Mouse (Mus musculus) heart, adult 2 months (tissue): Measurements from ENCODE around the gene Tff2.

ENCODE experiments used
- CTCF ChIP-seq: fragments of 200-600 bp; IDR thresholded peaks from 2 replicates; pipeline ENCODE4 v1.8.1; 2022; ENCODE audit warnings: antibody characterized with exemption, mild to moderate bottlenecking, moderate library complexity
- EP300 ChIP-seq: fragments of 200-500 bp; IDR thresholded peaks from 2 replicates; pipeline ENCODE4 v1.6.1; 2011; ENCODE audit warnings: low read depth, low read length, control low read depth; ENCODE audit not compliant: insufficient read depth
- POLR2A ChIP-seq: fragments of 200-500 bp; IDR thresholded peaks from 2 replicates; pipeline ENCODE4 v1.6.1; 2011; ENCODE audit warnings: mild to moderate bottlenecking, low read depth, low read length, control low read depth; ENCODE audit not compliant: insufficient read depth

GRCm38 (mm10) chr17:31094781-31095180 lies 49.3 kb downstream of the Tff2 start:
- no peak for TF ChIP-seq CTCF
- TF ChIP-seq POLR2A = no peak
- TF ChIP-seq EP300 = no peak
